Mouse (Mus musculus): Measurements from ENCODE around the gene Cpsf4l.
A peak's percentile ranks its signal among the peaks of the same experiment; 100 is the strongest.

Cpsf4l gene

DNA sequence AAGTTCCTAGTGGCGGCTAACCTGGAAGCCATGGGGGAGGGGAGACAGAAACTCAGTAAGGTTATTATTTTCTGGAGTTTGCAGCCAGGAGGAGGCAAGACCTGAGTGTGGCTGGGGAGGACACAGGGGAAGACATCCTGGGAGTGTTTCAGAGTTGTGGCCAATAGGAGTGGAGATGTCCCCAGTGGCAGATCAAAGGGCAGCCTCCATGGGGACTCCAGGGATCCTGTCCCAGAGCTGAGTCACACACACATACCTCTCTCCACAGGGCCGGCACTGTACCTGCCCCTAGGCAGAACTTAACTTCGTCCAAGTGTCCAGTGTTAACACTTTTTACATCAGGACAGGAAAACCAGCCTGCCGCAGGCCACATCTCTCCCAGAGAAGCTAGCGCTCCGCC, 25.3 kb upstream of the Cpsf4l start:
- no peak for DNase-seq (ENCODE audit: low spot score)

DNA sequence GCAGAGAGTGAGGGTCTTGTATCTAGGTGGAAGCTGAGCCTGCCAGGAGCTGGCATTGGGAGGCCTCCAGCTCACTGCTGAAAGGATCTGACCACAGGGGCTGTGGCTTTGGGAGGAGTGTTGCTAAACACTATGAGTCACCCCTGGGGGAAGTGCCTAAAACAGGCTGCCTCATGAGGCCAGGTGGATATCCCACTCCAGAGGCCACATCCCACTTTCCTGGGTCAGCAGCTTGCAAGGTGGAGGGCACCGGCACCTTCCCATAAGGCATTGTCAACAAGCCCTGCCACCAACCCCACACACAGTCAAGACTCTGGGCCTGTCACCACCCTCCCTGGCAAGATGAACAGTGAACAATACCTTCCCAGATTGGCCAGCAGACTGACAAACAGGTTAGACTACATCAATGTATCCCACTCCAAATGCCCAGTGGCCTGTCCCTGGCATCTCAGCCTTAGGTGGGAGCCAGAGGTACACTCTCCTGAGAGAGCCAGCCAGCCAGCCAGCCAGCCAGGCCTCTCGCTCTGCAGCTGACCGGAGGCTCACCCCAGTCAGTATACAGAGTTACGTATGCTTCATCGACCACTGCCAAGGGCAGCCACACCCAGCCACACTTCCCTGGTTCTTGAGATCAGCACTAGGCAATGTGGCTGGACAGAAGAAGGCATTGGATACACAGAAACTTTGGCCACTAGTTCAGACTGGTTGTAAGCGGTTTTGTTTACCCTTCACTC, 24.0 kb upstream of the Cpsf4l start:
- DNase-seq (ENCODE audit: low spot score), result no peak

DNA sequence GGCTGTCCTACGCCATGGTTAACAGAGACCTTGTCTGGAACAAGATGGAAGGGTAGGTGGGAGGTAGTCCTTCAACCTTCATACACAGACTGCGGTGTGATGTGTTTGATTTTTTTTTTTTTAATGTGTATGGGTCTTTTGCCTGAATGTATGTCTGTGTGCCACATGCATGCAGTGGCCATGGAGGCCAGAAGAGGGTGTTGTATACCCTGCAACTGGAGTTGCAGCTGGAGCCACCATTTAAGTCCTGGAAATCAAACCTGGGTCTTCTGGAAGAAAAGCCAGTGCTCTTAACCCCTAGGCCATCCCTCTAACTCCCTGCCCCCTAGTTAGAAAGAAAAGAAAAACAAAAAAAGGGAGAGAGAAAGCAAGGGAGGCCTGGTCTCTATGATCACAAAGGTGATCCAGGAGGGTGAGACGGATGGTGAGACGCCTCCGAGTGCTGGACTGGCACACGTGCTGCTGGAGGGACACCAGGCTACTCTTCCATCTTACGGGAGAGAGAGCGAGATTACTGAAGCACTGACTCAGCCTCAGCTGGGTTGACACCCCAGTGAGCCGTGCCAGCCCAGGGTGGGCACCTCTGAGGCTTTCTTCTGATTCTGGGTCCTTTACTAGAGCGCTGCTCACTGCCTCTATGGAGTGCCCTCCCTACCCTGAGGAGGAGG, 22.3 kb upstream of the Cpsf4l start:
- no peak for DNase-seq (ENCODE audit: low spot score)

DNA sequence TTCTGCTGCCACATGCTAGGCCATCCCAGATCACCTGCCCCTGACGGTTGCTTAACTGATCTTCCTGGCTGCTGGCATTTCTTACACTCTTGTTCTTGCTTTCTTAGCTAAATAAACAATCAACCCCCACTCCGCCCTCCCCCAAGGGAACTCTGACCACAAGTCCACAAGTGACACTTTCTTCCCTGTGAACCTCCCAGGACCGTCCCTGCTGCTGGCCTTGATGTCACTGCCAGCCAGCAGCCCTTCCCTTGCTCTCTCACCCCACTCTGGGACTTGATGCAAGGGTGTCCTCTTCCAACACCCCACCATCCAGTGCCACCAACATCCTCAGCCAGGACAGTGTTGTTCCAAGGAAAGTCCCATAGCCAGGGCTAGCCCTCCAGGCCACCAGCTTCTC, 21.1 kb upstream of the Cpsf4l start:
- no peak for DNase-seq (ENCODE audit: low spot score)

DNA sequence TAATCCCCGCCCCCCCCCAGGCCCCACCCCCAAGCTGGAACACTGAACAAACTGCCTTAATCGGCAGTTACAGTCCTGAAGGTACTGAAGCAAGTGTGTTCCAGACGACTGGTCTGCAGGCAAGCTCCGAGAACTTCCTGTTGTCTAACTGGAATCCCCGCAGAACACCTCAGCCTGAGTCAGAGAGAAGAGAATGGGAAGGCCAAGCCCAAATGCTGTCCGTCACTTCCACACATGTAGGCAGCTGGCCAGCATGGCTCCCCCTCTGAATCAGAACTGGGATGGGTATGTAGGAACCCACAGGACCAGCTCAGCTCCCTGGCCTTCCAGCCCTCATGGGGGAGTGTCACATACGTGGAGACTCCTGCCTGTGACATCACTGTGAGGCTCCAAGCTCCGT, 20.1 kb upstream of the Cpsf4l start:
- DNase-seq (ENCODE audit: low spot score), result no peak

DNA sequence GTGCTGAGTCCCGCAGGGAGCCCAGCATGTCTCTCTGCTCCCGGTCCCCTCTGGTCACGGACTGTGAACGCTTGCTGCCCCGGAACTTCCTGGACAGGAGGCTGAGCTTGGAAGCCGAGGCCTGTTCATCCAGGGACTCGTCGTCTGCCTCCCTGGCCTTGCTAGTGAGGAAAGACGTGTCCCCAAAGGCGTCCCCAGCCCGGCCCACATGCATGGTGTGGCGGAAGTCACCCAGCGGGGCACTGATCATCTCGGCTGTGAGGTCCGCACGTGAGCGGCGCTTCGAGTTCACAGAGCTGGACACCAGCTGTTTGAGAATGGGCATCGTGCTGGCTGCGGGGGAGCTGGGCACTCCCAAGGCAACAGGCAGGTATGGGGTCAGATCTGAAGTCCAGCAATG, 19.4 kb upstream of the Cpsf4l start:
- no peak for DNase-seq (ENCODE audit: low spot score)

DNA sequence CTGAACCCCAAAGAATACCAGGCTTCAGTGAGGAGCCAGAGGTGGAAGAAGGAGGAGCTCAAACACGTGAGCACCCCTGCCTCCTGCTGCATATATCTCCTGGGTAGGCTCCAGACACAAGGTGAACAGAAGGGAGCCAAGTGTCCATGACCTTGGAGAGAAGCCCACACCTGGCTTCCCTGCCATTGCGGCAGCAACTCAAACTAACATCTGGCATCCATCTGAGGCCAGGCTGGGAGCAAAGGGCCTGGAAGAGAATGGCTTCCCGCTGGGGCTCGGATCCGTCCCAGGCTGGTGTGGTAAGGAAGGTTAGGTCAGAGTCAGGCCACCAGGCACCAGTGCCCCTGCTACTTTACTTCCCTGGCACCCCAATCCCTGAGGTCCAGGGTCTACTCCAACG, 18.2 kb upstream of the Cpsf4l start:
- DNase-seq (ENCODE audit: low spot score), result no peak

DNA sequence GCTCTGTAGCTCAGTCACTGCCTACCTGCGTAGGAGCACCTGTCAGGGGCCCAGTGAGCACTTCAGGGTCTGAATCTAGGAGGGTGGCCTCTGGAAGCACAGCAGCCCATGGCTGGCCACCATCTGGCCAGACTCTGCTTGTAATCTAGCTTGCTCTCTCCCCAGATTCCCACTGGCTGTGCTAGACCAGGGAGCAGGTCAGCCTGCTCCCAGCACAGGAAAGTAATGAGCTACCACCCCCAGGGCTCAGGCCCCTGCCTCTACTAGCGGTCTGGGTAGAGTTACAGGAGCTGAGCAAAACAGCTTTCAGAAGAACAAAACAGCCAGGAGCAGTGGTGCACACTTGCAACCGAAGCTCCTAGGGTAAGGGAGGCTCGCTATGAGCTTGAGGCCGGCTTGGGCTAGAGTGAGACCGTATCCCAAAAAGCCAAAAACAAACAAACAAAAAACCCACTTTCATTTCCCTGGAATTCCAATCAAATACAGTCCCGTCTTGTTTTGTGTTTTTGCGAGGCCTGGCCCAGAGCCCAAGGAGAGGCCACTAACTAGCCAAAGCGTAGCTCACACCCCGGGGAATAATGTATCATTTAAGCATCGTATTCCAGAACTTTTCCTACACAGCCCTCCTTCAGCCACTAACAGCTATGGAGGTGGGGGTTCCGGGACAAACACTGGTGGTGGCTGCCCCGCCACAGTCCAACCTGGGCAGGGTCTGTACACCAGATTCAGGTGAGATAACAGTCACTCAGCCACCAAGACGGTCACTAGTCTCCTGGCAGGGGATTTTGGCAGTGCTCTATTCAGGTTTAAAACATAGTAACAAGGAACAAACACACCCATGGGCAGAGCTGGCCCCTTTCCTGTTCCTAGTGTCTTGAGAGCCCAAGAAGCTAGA, 17.4 kb upstream of the Cpsf4l start:
- DNase-seq (ENCODE audit: low spot score), result no peak

DNA sequence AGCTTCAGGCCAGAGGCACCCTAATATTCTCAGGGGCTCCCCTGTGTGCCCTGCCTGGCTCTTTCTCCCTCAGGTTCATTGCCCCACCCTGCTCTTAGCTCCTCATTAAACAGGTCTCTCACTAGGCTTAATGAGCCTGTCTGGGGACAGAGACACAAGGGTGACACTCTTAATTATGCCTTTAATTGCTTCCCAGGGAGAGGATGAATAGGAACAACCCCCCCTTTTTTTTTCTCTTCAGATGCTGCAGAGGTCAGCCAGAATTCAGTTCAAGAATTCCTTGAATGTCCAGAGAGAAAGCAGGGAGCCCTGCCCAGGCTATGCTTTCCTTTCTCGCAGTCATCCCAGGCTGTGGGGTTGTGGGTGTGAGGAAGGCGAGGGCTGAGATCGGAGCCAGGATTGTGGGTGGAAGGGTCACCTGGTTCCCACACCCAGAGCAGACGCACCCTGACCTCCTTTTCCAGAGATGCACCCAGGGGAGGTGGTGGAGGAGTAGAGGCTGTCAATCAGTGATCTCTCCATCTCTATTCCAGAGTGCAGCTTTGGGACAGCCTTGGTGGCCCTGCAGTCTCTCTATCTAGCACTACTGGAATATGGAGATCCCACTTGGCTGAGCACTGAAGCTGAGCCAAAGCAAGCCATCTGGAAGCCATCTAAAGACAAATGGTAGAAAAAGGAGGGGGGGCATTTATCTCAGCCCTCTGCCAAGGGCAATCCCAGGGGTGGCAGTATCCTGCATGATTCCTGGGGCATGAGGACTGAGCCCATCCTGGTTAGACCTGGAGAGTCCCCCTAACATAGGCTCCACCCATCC, 15.6 kb upstream of the Cpsf4l start:
- no peak for DNase-seq (ENCODE audit: low spot score)

DNA sequence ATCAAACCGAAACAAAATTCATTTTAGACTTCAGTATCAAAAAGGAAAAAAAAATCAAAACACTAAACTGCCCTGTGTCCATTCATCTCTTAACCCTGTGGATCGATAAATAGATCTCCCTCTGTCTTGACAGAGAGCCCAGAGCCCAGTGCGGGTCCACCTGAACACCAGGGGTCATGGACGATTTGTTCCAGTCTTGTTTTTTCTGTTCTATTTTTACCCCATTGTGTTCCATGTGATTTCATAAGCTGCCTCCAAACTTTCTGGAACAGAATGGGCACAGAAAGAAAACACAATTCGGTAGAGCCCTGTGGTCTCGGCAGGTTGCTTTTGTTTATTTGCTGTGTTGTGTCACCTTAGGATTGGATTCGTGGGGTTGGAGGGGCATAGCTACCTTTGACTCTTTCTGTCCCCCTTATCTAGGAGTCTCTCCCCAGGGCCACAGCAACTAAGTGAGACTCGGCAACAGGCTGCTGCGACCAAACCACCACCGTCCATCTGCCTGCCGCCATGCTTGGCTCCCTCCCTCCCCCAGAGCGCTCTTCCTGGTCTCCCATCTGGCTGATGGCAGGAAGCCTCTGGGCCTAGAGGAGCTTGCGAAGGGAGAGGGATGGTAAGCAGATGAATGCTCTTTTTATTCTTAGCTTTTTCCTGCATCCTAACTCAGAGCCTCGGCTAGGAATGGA, 12.7 kb upstream of the Cpsf4l start:
- DNase-seq (ENCODE audit: low spot score), result no peak

DNA sequence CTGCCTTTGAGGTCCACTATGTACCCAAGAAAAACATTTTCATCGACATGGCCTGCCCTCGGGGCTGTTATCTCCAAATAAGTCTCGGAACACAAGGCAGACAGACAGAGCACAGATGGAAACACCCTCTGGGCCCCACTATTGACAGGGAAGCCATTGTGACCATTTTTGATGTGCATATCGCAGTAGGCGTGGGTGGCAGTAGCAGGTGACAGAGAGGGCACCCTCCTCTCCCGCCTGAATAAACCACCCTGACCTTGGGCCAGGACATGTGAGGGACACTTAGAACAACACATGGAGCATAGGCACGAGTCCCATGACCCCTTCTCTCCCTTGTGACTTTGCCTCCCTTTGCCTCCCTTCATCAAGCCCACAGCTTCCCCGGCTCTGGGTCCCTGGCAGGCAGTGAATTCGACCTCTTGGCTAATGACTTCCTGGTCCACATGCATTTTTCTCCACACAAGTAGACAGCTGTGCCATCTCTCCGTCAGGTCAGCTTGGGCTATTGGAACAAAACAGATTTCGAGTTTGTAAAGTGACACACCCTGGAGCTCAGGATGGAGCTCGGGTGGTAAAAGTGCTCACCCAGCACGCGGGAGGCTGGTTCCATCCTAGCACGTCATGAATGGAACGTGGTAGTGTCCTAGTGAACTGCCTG, 8.1 kb upstream of the Cpsf4l start:
- no peak for DNase-seq (ENCODE audit: low spot score)

DNA sequence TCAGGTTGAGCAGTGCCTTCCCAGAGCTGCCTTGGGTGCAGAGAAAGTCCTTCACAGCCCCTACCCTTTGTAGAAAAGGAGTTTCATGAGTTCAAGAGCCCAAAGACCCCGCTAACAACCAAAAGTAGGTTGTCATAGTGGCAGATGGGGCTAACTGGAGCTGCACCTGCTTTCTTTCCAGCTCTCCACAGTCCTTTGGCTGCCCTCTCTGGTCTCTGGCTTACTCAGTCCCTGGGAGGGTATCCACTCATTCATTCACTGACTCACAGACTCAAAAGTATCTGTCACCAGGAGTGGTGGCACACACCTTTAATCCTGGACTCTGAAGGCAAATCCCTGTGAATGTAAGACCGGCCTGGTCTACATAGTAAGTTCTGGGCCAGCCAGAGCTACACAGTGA, 6.3 kb upstream of the Cpsf4l start:
- no peak for DNase-seq (ENCODE audit: low spot score)

DNA sequence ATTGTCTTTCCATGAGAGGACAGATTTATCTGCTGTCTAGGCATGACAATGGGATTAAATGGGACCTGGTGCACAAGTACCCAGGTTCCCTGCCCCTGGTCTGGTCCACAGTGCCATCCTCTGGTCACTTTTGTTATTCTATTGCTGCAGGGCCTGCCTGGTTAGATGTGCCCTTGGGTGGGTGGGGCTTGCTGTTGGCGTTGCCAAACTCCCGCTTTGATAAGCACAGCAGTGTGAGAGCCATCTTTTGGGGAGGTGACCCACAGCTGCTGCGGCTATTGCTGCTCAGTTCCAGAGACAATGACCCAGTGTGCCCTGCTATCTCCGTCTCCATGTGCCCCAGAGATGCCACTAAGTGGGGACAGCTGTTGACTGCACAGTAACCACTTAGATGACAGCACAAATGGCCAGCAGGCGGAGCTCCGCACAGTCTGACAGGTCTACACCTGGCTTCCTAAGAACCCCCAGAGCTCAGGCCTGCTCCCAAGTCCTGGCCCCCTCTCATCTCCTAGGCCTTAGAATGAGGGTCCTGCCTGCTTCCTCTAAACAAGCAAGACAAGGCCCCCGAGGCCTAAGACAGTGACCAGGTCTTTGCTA, 5.4 kb upstream of the Cpsf4l start:
- DNase-seq (ENCODE audit: low spot score), result peak; percentile 49

DNA sequence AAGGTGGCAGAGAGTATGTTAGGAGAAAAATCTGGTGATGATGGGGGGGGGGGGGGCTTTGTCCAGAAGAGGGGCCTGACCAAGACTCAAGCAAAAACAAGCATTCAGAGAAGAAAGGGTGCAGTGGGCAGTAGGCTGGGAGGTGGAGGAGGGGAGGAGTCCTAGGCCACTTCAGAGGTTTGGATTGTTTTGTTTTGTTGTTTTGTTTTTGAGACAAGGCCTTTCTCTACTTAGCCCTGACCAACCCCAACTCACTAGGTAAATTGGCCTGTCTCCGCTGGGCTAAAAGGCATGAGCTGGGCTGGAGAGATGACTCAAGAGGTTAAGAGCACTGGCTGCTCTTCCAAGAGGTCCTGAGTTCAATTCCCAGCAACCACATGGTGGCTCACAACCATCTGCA, 1.2 kb upstream of the Cpsf4l start:
- no peak for DNase-seq (ENCODE audit: low spot score)

DNA sequence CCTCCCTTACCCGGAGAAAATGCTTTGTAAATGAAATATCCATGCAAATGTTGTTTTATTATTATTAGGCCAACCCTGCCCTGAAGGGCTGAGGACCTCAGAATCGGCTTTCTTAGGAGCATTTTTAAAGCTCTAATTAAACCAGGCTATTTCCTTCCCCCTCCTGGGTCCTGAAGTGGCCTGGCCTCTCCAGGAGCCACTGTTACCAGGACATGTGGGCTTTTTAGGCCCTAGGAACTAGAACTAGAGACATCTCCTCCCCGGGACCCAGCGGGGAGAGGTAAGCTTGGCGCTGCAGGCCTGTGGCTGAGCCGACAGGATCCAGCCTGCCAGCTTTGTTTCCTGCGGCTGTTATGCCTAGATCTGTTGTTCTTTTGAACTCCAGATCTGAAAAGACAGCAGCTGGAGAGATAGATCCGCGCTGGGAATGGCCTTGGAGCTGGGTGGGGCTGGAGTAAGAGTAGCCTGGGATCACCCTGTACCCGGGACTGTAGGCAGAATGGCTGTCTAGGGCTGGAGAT, 500 bp upstream of the Cpsf4l start:
- DNase-seq (ENCODE audit: low spot score), result no peak

DNA sequence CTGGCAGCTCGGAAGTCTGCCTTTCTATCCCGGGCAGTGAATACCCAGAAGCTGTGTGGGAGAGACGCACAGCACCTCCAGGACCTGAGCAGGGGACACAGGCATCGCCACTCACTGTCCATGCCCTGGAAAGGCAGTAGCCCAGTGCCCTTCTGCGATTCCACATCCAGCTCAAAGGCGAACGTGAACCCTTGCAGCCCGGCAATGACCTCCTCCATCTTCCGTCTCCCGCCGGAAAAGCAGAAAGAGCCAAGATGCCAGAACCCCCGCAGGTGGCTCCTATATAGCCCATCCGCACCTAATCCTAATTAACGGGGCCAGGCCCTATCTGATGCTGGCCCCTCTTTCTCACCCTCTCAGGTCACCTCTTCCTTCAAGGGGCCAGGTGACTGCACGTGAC, 545 bp downstream of the Cpsf4l start:
- no peak for DNase-seq (ENCODE audit: low spot score)

DNA sequence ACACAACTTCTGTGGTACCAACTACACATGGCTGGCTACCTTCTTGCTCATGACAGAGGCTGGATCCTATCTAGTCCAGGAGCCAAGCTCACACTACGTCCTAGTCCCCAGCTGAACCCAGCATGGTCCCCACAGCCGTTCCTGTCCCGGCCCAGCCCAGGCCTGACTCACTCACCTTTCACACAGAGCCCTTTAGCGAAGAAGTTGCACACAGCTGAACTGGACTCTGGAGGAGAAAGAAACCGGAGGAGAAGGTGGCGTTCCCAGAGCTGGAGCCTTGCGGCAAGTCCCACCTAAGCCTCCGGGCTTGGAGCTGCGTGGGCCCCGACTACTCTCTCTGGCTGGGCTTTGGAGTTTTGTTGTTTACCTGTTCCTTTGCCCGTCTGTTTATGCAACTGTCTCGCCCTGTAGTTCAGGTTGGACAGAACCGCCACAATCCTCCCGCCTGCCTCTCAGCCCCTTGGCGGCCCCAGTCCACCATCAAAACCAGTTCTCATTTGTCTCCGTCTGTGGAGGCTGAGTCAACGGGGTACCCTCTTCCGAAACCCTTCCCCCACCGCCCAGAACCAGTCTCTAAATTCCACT, 1.1 kb downstream of the Cpsf4l start:
- DNase-seq (ENCODE audit: low spot score), result no peak

DNA sequence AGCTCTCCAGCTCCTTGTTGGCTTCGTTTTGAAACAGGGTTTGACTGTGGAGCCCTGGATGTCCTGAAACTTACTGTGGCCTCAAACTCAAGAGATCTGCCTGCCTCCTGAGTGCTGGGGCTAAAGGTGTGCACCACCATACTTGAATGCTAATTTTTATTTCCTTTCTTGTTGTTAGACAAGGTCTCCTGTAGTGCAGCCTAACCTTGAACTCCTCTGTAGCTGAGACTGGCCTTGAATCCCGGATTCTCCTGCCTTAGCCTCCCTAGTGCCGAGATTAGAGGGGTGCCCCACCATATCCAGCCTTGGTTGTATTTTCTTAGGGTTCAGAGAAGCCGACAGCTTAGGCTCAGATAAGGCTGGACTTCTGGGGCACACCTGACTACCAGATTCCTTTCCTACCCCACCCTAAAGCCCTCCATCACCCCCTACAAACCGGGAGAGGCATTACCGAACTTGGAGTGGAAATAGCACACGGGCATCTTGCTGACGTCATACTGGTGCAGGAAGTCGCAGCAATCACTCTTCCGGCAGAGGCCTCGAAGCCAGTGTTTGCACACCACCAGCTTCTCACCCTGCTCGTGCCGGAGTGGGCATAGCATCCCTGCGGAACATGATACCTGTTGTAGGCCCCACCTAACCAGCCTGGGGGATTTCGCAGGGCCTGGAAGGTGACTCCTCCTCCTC, 3.7 kb downstream of the Cpsf4l start:
- DNase-seq (ENCODE audit: low spot score), result no peak

DNA sequence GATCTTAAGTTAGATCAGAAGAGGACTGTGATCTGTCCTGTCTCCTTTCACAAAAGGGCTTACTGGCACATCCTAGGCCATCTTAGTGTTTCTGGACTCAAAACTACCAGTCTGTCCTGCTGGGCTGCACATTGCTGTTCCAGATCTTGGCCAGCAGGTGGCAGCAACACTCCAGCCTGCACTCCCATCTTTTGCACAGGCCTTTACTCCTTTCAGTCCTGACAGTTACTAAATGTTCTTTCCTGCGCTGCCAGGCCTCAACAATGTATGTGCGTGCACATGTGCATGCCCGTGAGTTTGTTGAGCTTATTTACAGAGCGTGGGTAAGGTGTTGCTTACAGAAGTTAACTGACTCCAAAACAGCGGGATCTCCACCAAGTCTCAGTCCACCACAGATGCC, 6.1 kb downstream of the Cpsf4l start:
- DNase-seq (ENCODE audit: low spot score), result no peak

Measured in ovary, adult 18-20 months (tissue).